Mouse (Mus musculus) brain, embryonic 14.5 days (tissue): ENCODE data around the gene Grip2.
A peak's percentile ranks its signal among the peaks of the same experiment; 100 is the strongest.

Experiments used
- CTCF ChIP-seq: fragments of 200-500 bp; IDR thresholded peaks from 2 replicates; pipeline ENCODE4 v1.5.1; 2012; ENCODE audit warnings: inconsistent platforms, mild to moderate bottlenecking, moderate library complexity, borderline replicate concordance; ENCODE audit not compliant: insufficient read depth, insufficient read length; ENCODE audit errors: extremely low read depth
- POLR2A ChIP-seq: fragments of 200-500 bp; IDR thresholded peaks from 2 replicates; pipeline ENCODE4 v1.6.1; 2012; ENCODE audit warnings: mild to moderate bottlenecking, inconsistent platforms, borderline replicate concordance; ENCODE audit not compliant: poor library complexity, insufficient read depth, insufficient read length, severe bottlenecking; ENCODE audit errors: extremely low read depth

- TF ChIP-seq CTCF, result peak; percentile 47; the same call in 1 of the 2 replicates
- no peak for TF ChIP-seq POLR2A
These were observed 76.1 kb downstream of the Grip2 start for GRCm38 (mm10) chr6:91750976-91751375.
